Mouse (Mus musculus): ENCODE results near the gene Ninj1.

GRCm38 (mm10) chr13:49142396-49142795, 44.9 kb upstream of the Ninj1 start:
- TF ChIP-seq CTCF (IDR thresholded peaks at IDR 0.05; ENCODE audit: low read depth) (no peak), EP300 (IDR thresholded peaks at IDR 0.05; ENCODE audit: low read depth) (no peak)
